Mouse (Mus musculus): Measurements from ENCODE around the gene Sh3rf1. TPM values are rescaled to one million over a fixed set of nuclear protein-coding genes. Genes with fewer than 3 reads are reported as not detected.

Sh3rf1 gene
- total RNA-seq, 2 experiments from 2014 or later = 4.2 to 6.5 TPM

- no peak for DNase-seq
These were observed 62.7 kb downstream of the Sh3rf1 start for GRCm38 (mm10) chr8:61286394-61286793.

- DNase-seq = no peak
These were observed 63.2 kb downstream of the Sh3rf1 start for GRCm38 (mm10) chr8:61286795-61287385.

GRCm38 (mm10) chr8:61288006-61288566 lies 64.4 kb downstream of the Sh3rf1 start:
- DNase-seq = no peak

GRCm38 (mm10) chr8:61288676-61289075 lies 65.0 kb downstream of the Sh3rf1 start:
- DNase-seq = no peak

GRCm38 (mm10) chr8:61295040-61295439 lies 71.4 kb downstream of the Sh3rf1 start:
- DNase-seq = no peak

GRCm38 (mm10) chr8:61295441-61295840 lies 71.8 kb downstream of the Sh3rf1 start:
- no peak for DNase-seq

- DNase-seq = no peak
These were observed 75.2 kb downstream of the Sh3rf1 start for GRCm38 (mm10) chr8:61298828-61299227.

- DNase-seq = no peak
These were observed 77.8 kb downstream of the Sh3rf1 start for GRCm38 (mm10) chr8:61301298-61302028.

- no peak for DNase-seq
These were observed 78.3 kb downstream of the Sh3rf1 start for GRCm38 (mm10) chr8:61302029-61302368.

- DNase-seq = no peak
These were observed 81.9 kb downstream of the Sh3rf1 start for GRCm38 (mm10) chr8:61305451-61306070.

GRCm38 (mm10) chr8:61306501-61307112 lies 82.9 kb downstream of the Sh3rf1 start:
- no peak for DNase-seq

- no peak for DNase-seq
These were observed 85.2 kb downstream of the Sh3rf1 start for GRCm38 (mm10) chr8:61308896-61309295.

GRCm38 (mm10) chr8:61309530-61310402 lies 86.1 kb downstream of the Sh3rf1 start:
- no peak for DNase-seq

GRCm38 (mm10) chr8:61310403-61310871 lies 86.8 kb downstream of the Sh3rf1 start:
- no peak for DNase-seq

GRCm38 (mm10) chr8:61313016-61313415 lies 89.3 kb downstream of the Sh3rf1 start:
- DNase-seq = no peak

GRCm38 (mm10) chr8:61316012-61316767 lies 92.5 kb downstream of the Sh3rf1 start:
- DNase-seq = no peak

- DNase-seq = no peak
These were observed 93.3 kb downstream of the Sh3rf1 start for GRCm38 (mm10) chr8:61316813-61317534.

GRCm38 (mm10) chr8:61317535-61318136 lies 94.0 kb downstream of the Sh3rf1 start:
- no peak for DNase-seq

- DNase-seq = no peak
These were observed 97.5 kb downstream of the Sh3rf1 start for GRCm38 (mm10) chr8:61321216-61321615.

GRCm38 (mm10) chr8:61321780-61322179 lies 98.1 kb downstream of the Sh3rf1 start:
- DNase-seq = no peak

Measured in gastrocnemius, postnatal 10 days (tissue).